Mouse (Mus musculus): Measurements from ENCODE around the gene Trappc6b.

DNA sequence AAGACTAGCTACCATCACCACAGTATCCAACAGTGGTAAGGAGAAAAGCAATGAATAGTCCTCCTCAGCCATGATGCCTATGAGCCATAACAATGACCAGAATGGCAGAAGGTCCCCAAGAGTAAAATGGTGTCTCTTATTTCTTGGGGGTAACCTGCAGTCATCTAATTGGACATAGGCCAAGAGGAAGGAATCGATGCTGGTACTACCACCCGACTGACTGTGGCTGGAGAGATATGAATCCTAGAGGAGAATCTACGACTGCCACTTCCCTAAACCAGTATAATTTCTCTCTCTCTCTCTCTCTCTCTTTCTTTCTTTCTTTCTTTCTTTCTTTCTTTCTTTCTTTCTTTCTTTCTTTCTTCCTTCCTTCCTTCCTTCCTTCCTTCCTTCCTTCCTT, 8.8 kb downstream of the Trappc6b start:
- TF ChIP-seq CTCF (IDR thresholded peaks at IDR 0.05; ENCODE audit: low read depth) (no peak), EP300 (IDR thresholded peaks at IDR 0.05; ENCODE audit: low read depth) (no peak)
